Mouse (Mus musculus) kidney, postnatal 10 days (tissue): ENCODE measurements at regions not wholly inside any gene's neighbourhood (a gene's known extent, or its start where the extent isn't known, plus 50 kb on each side); places are given as distances from the start of the nearest gene placed in this dataset.
A peak's percentile ranks its signal among the peaks of the same experiment; 100 is the strongest.

Source experiments
- DNase-seq: peaks from one replicate; pipeline ENCODE4 v3.0.0; 2021; ENCODE audit warnings: mixed read lengths

DNA sequence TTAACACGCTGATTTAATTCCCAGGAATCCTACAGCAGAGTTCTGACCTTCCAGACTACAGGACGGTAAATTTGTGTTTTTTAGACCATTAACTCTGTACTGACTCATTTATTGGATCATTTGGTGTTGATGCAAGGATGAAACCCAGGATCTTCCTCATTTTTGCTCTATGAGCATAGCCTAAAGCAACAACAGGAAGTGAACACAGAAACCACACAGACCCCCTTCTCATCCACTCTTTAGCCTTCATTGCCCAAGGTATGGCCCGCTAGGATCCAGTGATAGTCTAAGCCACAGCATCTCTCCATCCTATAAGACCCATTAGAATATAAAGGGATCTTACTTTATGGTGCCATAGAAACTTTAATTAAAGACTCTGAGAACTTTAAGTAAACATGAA is 56.5 kb upstream of the Grin2b start:
- no peak for DNase-seq

DNA sequence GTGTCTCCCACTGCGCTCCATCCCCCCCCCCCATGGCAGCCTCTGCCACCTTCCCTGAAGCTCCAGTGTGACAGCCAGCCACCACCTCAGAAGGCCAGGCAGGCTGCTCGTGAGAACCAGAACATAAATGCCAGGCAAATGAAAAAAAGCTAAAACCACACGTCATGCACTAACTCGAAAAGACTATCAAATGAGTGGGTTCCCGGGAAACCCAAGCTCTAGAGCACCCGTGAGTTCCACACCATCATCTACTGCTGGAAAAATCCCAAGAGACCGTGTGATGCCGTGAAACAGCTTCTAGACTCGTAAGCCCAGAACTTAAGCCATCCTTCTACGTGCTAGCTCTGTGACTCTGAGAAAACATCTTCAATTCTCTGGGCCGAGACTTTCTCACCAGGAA is 62.2 kb upstream of the Grin2b start:
- DNase-seq = no peak

- DNase-seq = no peak
Observed at GRCm38 (mm10) chr6:136238989-136239388, 65.7 kb upstream of the Grin2b start.

DNA sequence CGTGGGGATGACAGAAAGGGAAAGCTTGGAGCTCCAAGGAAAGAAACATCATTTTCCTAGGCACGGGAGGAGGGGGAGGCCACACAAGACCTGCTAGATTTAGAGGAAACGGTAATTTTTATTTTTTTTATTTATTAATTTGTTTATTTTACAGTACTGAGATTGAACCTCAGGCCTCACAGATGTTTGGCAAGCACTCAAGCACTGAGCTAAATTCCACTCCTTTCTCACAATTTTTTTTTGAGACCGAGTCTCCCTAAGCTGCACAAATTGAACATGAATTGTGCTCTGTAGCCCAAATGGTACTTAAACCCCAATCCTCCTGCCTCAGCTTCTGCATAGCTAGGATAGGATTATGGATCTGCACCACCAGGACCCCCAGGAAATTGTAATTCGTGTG is 66.1 kb upstream of the Grin2b start:
- peak; percentile 26 for DNase-seq

GRCm38 (mm10) chr6:136241574-136242311 is 68.4 kb upstream of the Grin2b start:
- DNase-seq = peak; percentile 10

GRCm38 (mm10) chr6:136244895-136245294 is 71.6 kb upstream of the Grin2b start:
- DNase-seq = no peak

DNA sequence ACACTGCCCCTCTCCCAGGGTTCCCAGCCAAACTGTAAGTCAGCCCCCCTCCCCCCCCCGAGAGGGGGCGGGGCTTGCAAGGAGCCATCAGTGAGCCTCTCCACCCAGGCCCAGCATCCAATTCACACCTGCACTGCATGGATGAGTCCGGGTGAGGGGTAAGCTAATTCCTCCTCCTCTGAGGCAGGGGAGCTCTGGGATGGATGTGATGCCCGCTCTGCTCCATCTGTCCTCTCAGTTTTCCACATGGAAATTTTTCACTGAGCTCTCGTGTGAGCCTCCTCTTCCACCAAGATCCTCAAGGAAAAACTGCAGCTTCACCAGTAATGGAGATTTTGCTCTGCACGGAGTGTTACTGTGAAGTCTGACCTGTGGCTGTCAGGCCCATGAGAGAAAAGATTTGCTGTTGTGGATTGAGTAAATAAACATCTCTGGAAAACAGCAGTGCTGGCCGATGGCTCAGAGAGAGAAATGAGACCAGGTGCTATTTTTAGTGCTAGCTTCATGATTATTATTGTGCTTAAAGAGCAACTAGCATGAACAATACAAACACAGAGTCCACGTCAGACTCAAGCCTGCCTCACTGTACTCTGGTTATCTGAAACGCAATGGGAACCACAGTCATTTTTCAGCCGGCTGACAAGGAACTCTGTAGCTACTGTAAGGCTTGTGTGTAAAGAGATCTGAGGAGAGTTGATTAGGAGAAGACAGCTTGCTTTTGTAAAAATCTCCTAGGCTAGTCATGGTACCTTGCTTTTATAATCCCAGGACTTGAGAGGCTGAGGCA is 71.4 kb upstream of the Gm8994 start:
- no peak for DNase-seq

DNA sequence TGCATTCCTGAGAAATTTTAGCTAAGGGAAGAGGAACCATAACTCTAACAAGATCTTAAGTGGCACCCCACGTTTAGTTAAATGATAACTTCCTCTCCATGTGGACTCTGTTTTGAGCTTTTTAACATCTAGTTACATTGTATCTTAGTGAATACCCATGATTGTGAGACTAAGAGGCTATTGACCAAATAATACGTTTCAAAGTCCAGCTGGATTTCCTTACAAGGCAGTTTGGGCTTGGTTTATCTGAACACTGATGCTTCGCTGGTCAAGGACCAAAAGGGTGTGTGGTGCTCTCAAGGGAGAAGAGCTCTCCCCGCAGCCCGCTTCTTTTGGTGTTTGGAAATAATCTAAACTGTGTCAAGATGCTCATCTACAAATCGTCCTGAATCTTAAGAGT is 51.6 kb upstream of the Gm8994 start:
- DNase-seq = no peak

GRCm38 (mm10) chr6:136276771-136277170 is 50.6 kb upstream of the Gm8994 start:
- DNase-seq = no peak
